Comparison of ENCODE assay signal across 18 mouse cellular contexts in the genomic region with DNA sequence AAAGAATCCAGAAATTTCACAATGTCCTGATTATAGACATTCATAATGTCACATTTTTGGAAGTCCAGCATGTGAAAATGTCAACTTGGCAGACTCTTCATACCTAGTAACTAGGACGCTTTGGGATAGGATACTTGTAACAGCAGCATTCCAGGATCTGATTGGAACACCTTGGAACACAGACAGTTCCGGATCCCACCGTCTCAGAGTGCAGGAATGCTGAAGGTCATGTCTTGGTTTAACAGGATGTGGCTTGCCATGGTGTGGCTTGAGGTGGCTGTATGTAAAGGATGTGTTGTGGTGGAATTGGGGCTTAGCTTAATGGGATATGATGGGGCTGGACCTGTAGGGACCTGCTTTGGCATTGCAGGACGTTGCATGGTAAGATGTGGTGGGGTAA. TPM values are rescaled to one million over a fixed set of nuclear protein-coding genes. Genes with fewer than 3 reads are reported as not detected.
A peak's percentile ranks its signal among the peaks of the same experiment; 100 is the strongest.
DNase-seq lines count a peak whose midpoint lies in the region; ATAC-seq and TF ChIP-seq lines count a peak whose summit lies in the region.
"Had no signal": no experiment of that assay in that cellular context is flagged by ENCODE, and none has a peak within 500 bp of the region (broad histone marks: within the 10 kb centered on the region; RNA-seq: fewer than 3 reads in every experiment).

No protein-coding gene starts in this region.

- peak overlapping the region; percentile 64; the same call in 1 of the 2 replicates for H3K4me2 ChIP-seq in forebrain, embryonic 16.5 days (ENCODE audit: low read length)
- H3K4me2 ChIP-seq in forebrain, embryonic 12.5 days = no peak overlapping the region
- peak overlapping the region; percentile 61 for H3K4me2 ChIP-seq in midbrain, embryonic 16.5 days (ENCODE audit: low read length)

- no peak for TF ChIP-seq CTCF in E14TG2a.4 (conservative IDR thresholded peaks at IDR 0.05; ENCODE audit: low read length)
- TF ChIP-seq CTCF in cortical plate, adult 2 months (IDR thresholded peaks at IDR 0.05; ENCODE audit: extremely low read depth, insufficient read depth, low read length) = no peak

- no peak overlapping the region for H3K27ac ChIP-seq in forebrain, embryonic 16.5 days (ENCODE audit: low read length)
- H3K27ac ChIP-seq in forebrain, embryonic 12.5 days = no peak overlapping the region
- H3K27ac ChIP-seq in cortical plate, adult 2 months (ENCODE audit: insufficient read depth, low read length) = no peak overlapping the region
- H3K27ac ChIP-seq in midbrain, embryonic 16.5 days (ENCODE audit: low read length) = no peak overlapping the region
- H3K27ac ChIP-seq: gastrocnemius, adult 2 months; intestine, embryonic 15.5 days had no signal

- no peak for DNase-seq in adrenal gland, adult 8-10 months
- DNase-seq in cerebellum, adult 11 months = no peak
- no peak for DNase-seq in cerebellum, adult 18-20 months
- DNase-seq: adrenal gland, adult 2 months; B cell, adult 2 months; gastrocnemius, adult 2 months; heart, adult 18-20 months; liver; lung, adult 18-20 months; lung, postnatal 36 days; right cerebral cortex, postnatal 14 days; thymus, postnatal 4 days had no signal

- no peak overlapping the region for H3K9ac ChIP-seq in forebrain, embryonic 16.5 days (replicated peaks; ENCODE audit: low read depth, low read length)
- no peak overlapping the region for H3K9ac ChIP-seq in forebrain, embryonic 12.5 days
- H3K9ac ChIP-seq in midbrain, embryonic 16.5 days (ENCODE audit: low read depth, low read length) = no peak overlapping the region

- no peaks in the 10 kb centered on the region for H3K9me3 ChIP-seq in forebrain, embryonic 16.5 days (ENCODE audit: control insufficient read depth, low read length)
- no peaks in the 10 kb centered on the region for H3K9me3 ChIP-seq in forebrain, embryonic 12.5 days
- H3K9me3 ChIP-seq in E14TG2a.4 (ENCODE audit: low read length) = no peaks in the 10 kb centered on the region
- no peaks in the 10 kb centered on the region for H3K9me3 ChIP-seq in midbrain, embryonic 16.5 days (replicated peaks; ENCODE audit: control insufficient read depth, low read length, poor library complexity, severe bottlenecking)
- H3K9me3 ChIP-seq: intestine, embryonic 15.5 days had no signal

- ATAC-seq in forebrain, embryonic 16.5 days = no peak
- ATAC-seq in forebrain, embryonic 12.5 days (ENCODE audit: low FRiP score) = no peak
- no peak for ATAC-seq in midbrain, embryonic 16.5 days

- no peak for TF ChIP-seq POLR2A in cortical plate, adult 2 months (IDR thresholded peaks at IDR 0.05; ENCODE audit: extremely low read depth, insufficient read depth, low read length)

- no peaks in the 10 kb centered on the region for H3K27me3 ChIP-seq in forebrain, embryonic 16.5 days (replicated peaks; ENCODE audit: control insufficient read depth, insufficient read depth, low read length)
- H3K27me3 ChIP-seq in forebrain, embryonic 12.5 days = no peaks in the 10 kb centered on the region
- H3K27me3 ChIP-seq in E14TG2a.4 (ENCODE audit: insufficient read depth, low read length) = no peaks in the 10 kb centered on the region
- H3K27me3 ChIP-seq in midbrain, embryonic 16.5 days (ENCODE audit: control insufficient read depth, insufficient read depth, low read depth, low read length) = no peaks in the 10 kb centered on the region
- H3K27me3 ChIP-seq: intestine, embryonic 15.5 days had no signal

- peaks cover 5% of the 10 kb centered on the region for H3K4me1 ChIP-seq in forebrain, embryonic 16.5 days (replicated peaks; ENCODE audit: control insufficient read depth, insufficient read depth, low read length)
- no peaks in the 10 kb centered on the region; the same call in 1 of the 2 replicates for H3K4me1 ChIP-seq in forebrain, embryonic 12.5 days
- peaks cover 62% of the 10 kb centered on the region for H3K4me1 ChIP-seq in E14TG2a.4 (replicated peaks; ENCODE audit: low read depth, low read length)
- no peaks in the 10 kb centered on the region; the same call in none of the 2 replicates for H3K4me1 ChIP-seq in cortical plate, adult 2 months (ENCODE audit: control insufficient read depth, insufficient read depth, low read length)
- no peaks in the 10 kb centered on the region; the same call in 1 of the 2 replicates for H3K4me1 ChIP-seq in midbrain, embryonic 16.5 days (ENCODE audit: control insufficient read depth, insufficient read depth, low read length)
- H3K4me1 ChIP-seq: intestine, embryonic 15.5 days had no signal

- H3K36me3 ChIP-seq in forebrain, embryonic 16.5 days (ENCODE audit: control insufficient read depth, insufficient read depth) = 0 out of 2 replicates have a peak, but pooled peaks cover 2% of the 10 kb centered on the region
- no peaks in the 10 kb centered on the region for H3K36me3 ChIP-seq in forebrain, embryonic 12.5 days (replicated peaks)
- H3K36me3 ChIP-seq in E14TG2a.4 (ENCODE audit: insufficient read depth, low read length) = peaks cover 54% of the 10 kb centered on the region
- H3K36me3 ChIP-seq in midbrain, embryonic 16.5 days (ENCODE audit: control insufficient read depth, insufficient read depth, low read length) = 0 out of 2 replicates have a peak, but pooled peaks cover 2% of the 10 kb centered on the region
- H3K36me3 ChIP-seq: intestine, embryonic 15.5 days had no signal

- H3K4me3 ChIP-seq in forebrain, embryonic 16.5 days (replicated peaks; ENCODE audit: low read length) = no peak overlapping the region
- no peak overlapping the region for H3K4me3 ChIP-seq in forebrain, embryonic 12.5 days (replicated peaks)
- peak overlapping the region; percentile 82 for H3K4me3 ChIP-seq in E14TG2a.4 (replicated peaks; ENCODE audit: low read length)
- H3K4me3 ChIP-seq in cortical plate, adult 2 months (ENCODE audit: insufficient read depth, low read length) = peak overlapping the region; percentile 75
- no peak overlapping the region for H3K4me3 ChIP-seq in midbrain, embryonic 16.5 days (ENCODE audit: low read depth, low read length)

- WGBS in forebrain, embryonic 16.5 days = 74% methylated on average over 4 of the region's 4 CpGs
- 64% methylated on average over 4 of the region's 4 CpGs for WGBS in forebrain, embryonic 12.5 days
- WGBS in midbrain, embryonic 16.5 days = 70% methylated on average over 4 of the region's 4 CpGs

RNA-seq across cellular contexts. Expression of a gene that starts 1.2 kb away (rescaled TPM):
- 42.7 and 51.8 TPM in 2 replicates for polyA plus RNA-seq in forebrain, embryonic 16.5 days (2015; fragmentation: Nextera tagmentation; extraction: Ambion mirVana)
- 20.1 and 22.9 TPM in 2 replicates for polyA plus RNA-seq in forebrain, embryonic 12.5 days (2016; fragmentation: Nextera tagmentation; extraction: Ambion mirVana)
- 129 and 134 TPM in 2 replicates for polyA plus RNA-seq in cortical plate, adult 2 months (2012; rRNA removed)
- polyA plus RNA-seq in midbrain, embryonic 16.5 days (2015; fragmentation: Nextera tagmentation; extraction: Ambion mirVana) = 45.5 and 47.1 TPM in 2 replicates
- 10 to 100 TPM in 2 of 4 experiments, 1 to 10 TPM in 2; 7.4 to 16.0 (median 12.3) TPM for total RNA-seq in adrenal gland, adult 8-10 months (2022)

RNA-seq across cellular contexts. Expression of a gene that starts 11.8 kb away (rescaled TPM):
- 19.7 and 25.5 TPM in 2 replicates for polyA plus RNA-seq in forebrain, embryonic 16.5 days (2015; fragmentation: Nextera tagmentation; extraction: Ambion mirVana)
- 19.5 and 25.3 TPM in 2 replicates for polyA plus RNA-seq in forebrain, embryonic 12.5 days (2016; fragmentation: Nextera tagmentation; extraction: Ambion mirVana)
- polyA plus RNA-seq in cortical plate, adult 2 months (2012; rRNA removed) = 26.0 and 30.8 TPM in 2 replicates
- polyA plus RNA-seq in midbrain, embryonic 16.5 days (2015; fragmentation: Nextera tagmentation; extraction: Ambion mirVana) = 31.7 and 35.1 TPM in 2 replicates
- total RNA-seq in adrenal gland, adult 8-10 months (2022) = 10 to 100 TPM; 43.7 to 68.7 (median 57.6) TPM

RNA-seq across cellular contexts. Expression of a gene that starts 29.1 kb away (rescaled TPM):
- polyA plus RNA-seq in forebrain, embryonic 16.5 days (2015; fragmentation: Nextera tagmentation; extraction: Ambion mirVana) = 25.0 and 27.1 TPM in 2 replicates
- polyA plus RNA-seq in forebrain, embryonic 12.5 days (2016; fragmentation: Nextera tagmentation; extraction: Ambion mirVana) = 13.5 and 14.3 TPM in 2 replicates
- 19.8 and 19.9 TPM in 2 replicates for polyA plus RNA-seq in cortical plate, adult 2 months (2012; rRNA removed)
- polyA plus RNA-seq in midbrain, embryonic 16.5 days (2015; fragmentation: Nextera tagmentation; extraction: Ambion mirVana) = 24.4 and 24.8 TPM in 2 replicates
- total RNA-seq in adrenal gland, adult 8-10 months (2022) = 10 to 100 TPM in 2 of 4 experiments, 1 to 10 TPM in 2; 9.0 to 10.1 (median 10.0) TPM

RNA-seq across cellular contexts. Expression of a gene that starts 47.1 kb away (rescaled TPM):
- polyA plus RNA-seq in forebrain, embryonic 16.5 days (2015; fragmentation: Nextera tagmentation; extraction: Ambion mirVana) = 48.3 and 55.4 TPM in 2 replicates
- 42.6 and 44.8 TPM in 2 replicates for polyA plus RNA-seq in forebrain, embryonic 12.5 days (2016; fragmentation: Nextera tagmentation; extraction: Ambion mirVana)
- polyA plus RNA-seq in cortical plate, adult 2 months (2012; rRNA removed) = 32.0 and 34.2 TPM in 2 replicates
- 46.6 and 48.9 TPM in 2 replicates for polyA plus RNA-seq in midbrain, embryonic 16.5 days (2015; fragmentation: Nextera tagmentation; extraction: Ambion mirVana)
- total RNA-seq in adrenal gland, adult 8-10 months (2022) = 10 to 100 TPM; 20.9 to 31.1 (median 26.9) TPM

RNA-seq across cellular contexts. Expression of a gene that starts 59.4 kb away (rescaled TPM):
- 357 and 393 TPM in 2 replicates for polyA plus RNA-seq in forebrain, embryonic 16.5 days (2015; fragmentation: Nextera tagmentation; extraction: Ambion mirVana)
- 484 and 498 TPM in 2 replicates for polyA plus RNA-seq in forebrain, embryonic 12.5 days (2016; fragmentation: Nextera tagmentation; extraction: Ambion mirVana)
- polyA plus RNA-seq in cortical plate, adult 2 months (2012; rRNA removed) = 193 and 207 TPM in 2 replicates
- 286 and 306 TPM in 2 replicates for polyA plus RNA-seq in midbrain, embryonic 16.5 days (2015; fragmentation: Nextera tagmentation; extraction: Ambion mirVana)
- 100 to 1,000 TPM in 3 of 4 experiments, 10 to 100 TPM in 1; 63.7 to 233 (median 151) TPM for total RNA-seq in adrenal gland, adult 8-10 months (2022)

Comparison
In these comparisons a context has a peak if more than half of its experiments do, and no peak if none do; other contexts are left out.
1. H3K4me3 ChIP-seq: peak in E14TG2a.4 (single experiment) and cortical plate, adult 2 months (single experiment); none in forebrain, embryonic 16.5 days (single experiment), forebrain, embryonic 12.5 days (single experiment) and midbrain, embryonic 16.5 days (single experiment).